Mouse (Mus musculus) cerebellum, adult 11 months (tissue): Measurements from ENCODE around the gene Satb2.
"Not testable (repeated sequence)": the region's sequence is repeated elsewhere in the genome, so short reads cannot be mapped to it uniquely, and the experiment has no call there.

Source experiments
- DNase-seq: peaks from one replicate; pipeline ENCODE4 v3.0.0; 2022

Satb2 gene

GRCm38 (mm10) chr1:56822735-56823134 lies 155.7 kb downstream of the Satb2 start:
- DNase-seq, result no peak

GRCm38 (mm10) chr1:56822025-56822424 lies 156.4 kb downstream of the Satb2 start:
- DNase-seq, result no peak

GRCm38 (mm10) chr1:56813506-56813905 lies 164.9 kb downstream of the Satb2 start:
- no peak for DNase-seq

DNA sequence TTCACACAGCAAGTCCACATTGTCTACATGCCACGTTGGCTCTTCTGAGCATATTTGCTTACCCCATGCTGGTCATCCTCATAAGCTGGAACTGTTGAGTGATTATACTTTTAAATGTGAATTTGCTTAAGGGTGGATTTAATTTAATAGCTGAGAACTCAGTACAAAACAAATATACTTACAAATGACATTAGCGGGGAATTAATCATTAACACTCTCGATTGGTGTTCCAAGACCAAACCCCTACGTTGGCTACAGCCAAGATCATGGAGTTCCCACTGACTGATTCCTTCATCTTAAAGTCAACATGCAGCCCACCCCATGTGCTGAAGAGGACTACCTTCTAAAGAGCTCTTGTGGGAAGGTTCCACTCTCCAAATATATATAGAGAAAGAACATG lies 165.5 kb downstream of the Satb2 start:
- no peak for DNase-seq

- no peak for DNase-seq
Measured at GRCm38 (mm10) chr1:56811486-56811885, 167.0 kb downstream of the Satb2 start.

DNA sequence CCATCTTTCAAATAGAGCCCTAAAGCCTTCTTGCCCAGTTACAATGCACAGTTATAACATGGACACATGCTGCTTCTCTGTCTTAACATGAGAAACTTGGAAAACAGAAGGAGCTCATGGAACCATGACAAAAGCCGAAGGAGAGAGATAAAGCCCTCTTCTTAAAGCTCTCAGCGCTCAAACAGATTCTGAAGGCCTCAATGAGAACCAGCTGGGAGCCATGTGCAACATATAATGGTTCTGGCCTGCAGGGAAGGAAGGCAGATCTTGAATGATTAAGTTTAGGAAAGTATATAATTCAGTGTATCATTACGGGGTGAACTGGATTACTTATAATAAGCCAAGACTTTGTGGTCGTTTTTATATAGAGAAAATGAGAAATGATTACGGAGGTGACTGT lies 172.4 kb downstream of the Satb2 start:
- DNase-seq, result no peak

- no peak for DNase-seq
Measured at GRCm38 (mm10) chr1:56800611-56801010, 177.8 kb downstream of the Satb2 start.

DNA sequence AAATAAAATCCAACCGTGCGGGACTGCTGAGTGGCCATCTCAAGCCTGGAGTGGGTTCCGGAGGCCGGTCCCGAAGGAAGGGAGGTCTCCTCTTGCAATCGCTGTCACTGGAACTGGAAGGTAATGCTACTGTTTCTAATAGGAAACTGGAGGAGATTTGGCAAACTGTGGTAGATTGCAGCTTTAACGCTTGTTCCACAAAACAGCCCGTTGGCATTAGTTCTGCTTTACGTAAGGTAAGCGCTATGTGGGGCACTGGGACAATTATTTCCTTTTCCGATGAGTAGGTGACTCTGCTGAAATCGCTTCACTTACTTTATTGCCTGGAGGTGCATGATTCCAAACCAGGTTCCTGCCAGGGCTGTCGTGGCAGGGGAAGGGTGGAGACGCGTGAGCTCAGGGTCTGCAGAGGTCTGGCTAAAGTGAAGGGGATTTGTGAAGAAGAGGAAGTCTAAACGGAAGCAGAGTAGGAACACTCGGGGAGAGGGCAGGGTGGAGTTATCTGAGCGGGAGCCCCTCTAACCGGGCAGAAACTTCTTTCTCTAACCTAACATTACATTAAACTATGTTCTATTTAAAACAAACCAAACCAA lies 183.3 kb downstream of the Satb2 start:
- DNase-seq, result no peak

DNA sequence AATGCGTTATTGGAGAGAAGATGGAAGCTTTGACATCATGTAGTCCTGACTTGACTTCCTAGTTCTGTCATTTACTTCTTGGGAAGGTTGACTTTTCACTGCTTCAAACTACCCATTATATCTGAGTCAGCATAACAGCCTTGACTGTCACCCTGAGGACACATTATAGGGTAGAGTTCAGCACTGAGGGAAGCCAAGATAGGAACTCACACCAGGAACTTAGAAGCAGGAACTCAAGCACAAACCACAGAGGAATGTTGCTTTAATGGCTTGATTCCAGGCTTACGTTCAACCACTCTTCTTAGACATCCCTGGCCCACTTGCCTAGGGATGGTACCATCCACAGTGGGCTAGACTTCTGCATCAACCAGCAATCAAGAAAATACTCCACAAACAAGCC lies 188.8 kb downstream of the Satb2 start:
- DNase-seq, result no peak

- not testable (repeated sequence) for DNase-seq
Measured at GRCm38 (mm10) chr1:56782139-56782538, 196.3 kb downstream of the Satb2 start.

GRCm38 (mm10) chr1:56764205-56764604 lies 214.2 kb downstream of the Satb2 start:
- no peak for DNase-seq

GRCm38 (mm10) chr1:56761512-56761911 lies 216.9 kb downstream of the Satb2 start:
- no peak for DNase-seq

- no peak for DNase-seq
Measured at GRCm38 (mm10) chr1:56753283-56753682, 225.2 kb downstream of the Satb2 start.

- DNase-seq, result no peak
Measured at GRCm38 (mm10) chr1:56750693-56751092, 227.8 kb downstream of the Satb2 start.

DNA sequence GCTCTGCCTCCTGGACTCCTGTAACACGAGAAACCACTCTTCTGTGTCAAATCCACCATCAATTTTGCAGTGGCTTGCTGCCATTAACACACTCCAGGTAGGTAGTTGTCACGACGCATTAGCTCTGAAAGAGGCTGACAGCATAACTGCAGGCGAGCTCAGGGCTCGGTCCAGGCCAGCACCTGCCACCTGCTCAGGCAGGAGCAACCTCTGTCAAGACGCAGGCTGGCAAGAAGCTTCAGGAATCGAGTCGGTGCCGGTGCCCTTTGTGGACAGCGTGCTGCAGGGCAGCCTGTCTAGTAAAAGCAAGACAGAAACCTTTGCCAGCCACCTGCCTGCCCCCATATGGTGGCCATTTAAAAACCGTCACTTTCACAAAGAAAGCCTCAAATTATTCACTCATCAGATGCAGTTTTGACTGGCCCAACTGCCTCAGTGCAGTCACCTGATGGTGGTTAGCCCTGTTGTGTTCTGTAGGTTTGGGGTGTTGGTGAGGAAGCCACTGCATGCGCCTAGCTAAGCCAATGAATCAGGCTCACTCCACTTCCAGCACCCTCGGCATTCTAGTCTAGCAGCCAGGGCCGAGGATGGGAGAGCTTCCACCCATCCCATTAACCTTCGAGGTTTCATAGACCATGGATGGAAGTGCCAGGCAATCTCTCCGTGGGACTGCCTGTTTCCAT lies 228.7 kb downstream of the Satb2 start:
- DNase-seq, result peak; percentile 12

GRCm38 (mm10) chr1:56748876-56749493 lies 229.5 kb downstream of the Satb2 start:
- no peak for DNase-seq
